Mouse (Mus musculus) megakaryocyte, embryonic 14.5 days (primary cell): ENCODE measurements at regions not wholly inside any gene's neighbourhood (a gene's known extent, or its start where the extent isn't known, plus 50 kb on each side); places are given as distances from the start of the nearest gene placed in this dataset.

Source experiments
- FLI1 ChIP-seq: IDR thresholded peaks from 2 replicates; pipeline ENCODE4 v1.6.1; 2012; ENCODE audit warnings: low read length, inconsistent platforms, mixed read lengths
- GATA1 ChIP-seq: IDR thresholded peaks from 3 replicates; pipeline ENCODE4 v1.6.1; 2012; ENCODE audit warnings: mixed read lengths, low read length, inconsistent platforms, borderline replicate concordance

GRCm38 (mm10) chr10:24361424-24361823 is 138.1 kb downstream of the Moxd1 start:
- no peak for TF ChIP-seq GATA1
- no peak for TF ChIP-seq FLI1
